Mouse (Mus musculus) thymus, adult 2 months (tissue): ENCODE measurements around the gene Tenm4.

Source experiments
- CTCF ChIP-seq: fragments of 200-500 bp; IDR thresholded peaks from 2 replicates; pipeline ENCODE4 v1.5.1; 2012; ENCODE audit warnings: mild to moderate bottlenecking, control low read depth, low read length, moderate library complexity, borderline replicate concordance; ENCODE audit not compliant: control insufficient read depth, poor library complexity, insufficient read depth; ENCODE audit errors: extremely low read depth
- POLR2A ChIP-seq: fragments of 200-500 bp; IDR thresholded peaks from 2 replicates; pipeline ENCODE4 v1.6.1; 2012; ENCODE audit warnings: mild to moderate bottlenecking, low read length, control low read depth, moderate library complexity; ENCODE audit not compliant: control insufficient read depth, poor library complexity, insufficient read depth; ENCODE audit errors: extremely low read depth

- TF ChIP-seq CTCF: no peak
- TF ChIP-seq POLR2A: no peak
Observed at GRCm38 (mm10) chr7:96647657-96648056, 476.6 kb downstream of the Tenm4 start.
